Mouse (Mus musculus) forebrain, embryonic 15.5 days (tissue): ENCODE measurements around the gene Galnt10. TPM values are rescaled to one million over a fixed set of nuclear protein-coding genes. Genes with fewer than 3 reads are reported as not detected.

Source experiments
- ATAC-seq: fragments of 200-750 bp; cut with Nextera tagmentation; replicated peaks from 2 replicates; pipeline ENCODE4 v1.8.0; 2017; ENCODE audit warnings: mild to moderate bottlenecking, moderate TSS enrichment, moderate library complexity
- H3K27ac ChIP-seq: fragments of 300-500 bp; sonication (generic); replicated peaks from 2 replicates; pipeline ENCODE4 v1.5.1; 2015; ENCODE audit warnings: mild to moderate bottlenecking, inconsistent platforms
- H3K27me3 ChIP-seq: fragments of 300-500 bp; sonication (generic); 2 replicates; pipeline ENCODE4 v1.6.1; 2015; ENCODE audit warnings: inconsistent platforms
- H3K36me3 ChIP-seq: fragments of 300-500 bp; sonication (generic); 2 replicates; pipeline ENCODE4 v1.6.1; 2015; ENCODE audit warnings: mild to moderate bottlenecking, inconsistent platforms
- H3K4me1 ChIP-seq: fragments of 300-500 bp; sonication (generic); 2 replicates; pipeline ENCODE4 v1.6.1; 2015; ENCODE audit warnings: inconsistent platforms
- H3K4me2 ChIP-seq: fragments of 300-500 bp; sonication (generic); replicated peaks from 2 replicates; pipeline ENCODE4 v1.6.1; 2015; ENCODE audit warnings: mild to moderate bottlenecking, inconsistent platforms
- H3K4me3 ChIP-seq: fragments of 300-500 bp; sonication (generic); 2 replicates; pipeline ENCODE4 v1.5.1; 2015; ENCODE audit warnings: mild to moderate bottlenecking, inconsistent platforms
- H3K9ac ChIP-seq: fragments of 300-500 bp; sonication (generic); replicated peaks from 2 replicates; pipeline ENCODE4 v1.6.1; 2015; ENCODE audit warnings: mild to moderate bottlenecking, inconsistent platforms
- H3K9me3 ChIP-seq: fragments of 300-500 bp; sonication (generic); 2 replicates; pipeline ENCODE4 v1.6.1; 2016; ENCODE audit warnings: inconsistent platforms
- WGBS: fragments of 180-500 bp; shearing (Covaris S2); methylation state at CpG from one replicate; pipeline ENCODE4 v1.1.7; 2015; ENCODE audit warnings: mixed read lengths; 5-methylcytosine and 5-hydroxymethylcytosine counted together
- polyA plus RNA-seq: library from polyadenylated mRNA; unstranded; fragments of >200 nt; fragmentation: Nextera tagmentation; extraction: Ambion mirVana; gene quantifications from 2 replicates; pipeline ENCODE4 v1.2.1, GENCODE M21; 2015

The Galnt10 gene
- polyA plus RNA-seq, 1 experiment from 2014 or later, result 15.3 TPM

DNA sequence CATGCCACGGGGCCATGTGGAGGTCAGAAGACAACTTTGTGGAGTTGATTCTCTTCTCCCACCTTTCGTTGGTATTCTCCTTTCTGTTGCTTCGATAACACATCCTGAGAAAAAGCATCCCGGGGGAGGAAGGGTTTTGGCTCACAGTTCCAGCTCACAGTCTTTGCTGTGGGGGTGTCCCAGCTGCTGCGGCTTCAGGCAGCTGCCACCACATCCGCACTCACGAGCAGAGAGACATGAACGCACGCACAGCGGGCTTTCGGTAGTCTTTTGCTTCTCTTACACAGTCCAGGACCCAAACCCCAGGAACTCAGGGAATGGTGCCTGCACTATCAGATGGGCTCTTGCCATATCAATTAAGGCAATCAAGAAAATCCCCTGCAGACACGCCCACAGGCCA lies 37.9 kb downstream of the Galnt10 start:
- Histone ChIP-seq H3K4me2 (no peak overlapping the region), H3K27me3 (no peaks in the 10 kb centered on the region), H3K27ac (no peak overlapping the region), H3K4me1 (peaks cover 28% of the 10 kb centered on the region), H3K9ac (no peak overlapping the region), H3K4me3 (no peak overlapping the region), H3K9me3 (no peaks in the 10 kb centered on the region), H3K36me3 (no peaks in the 10 kb centered on the region)
- ATAC-seq, result no peak
- 72% methylated on average over 12 of the region's 12 CpGs for WGBS

DNA sequence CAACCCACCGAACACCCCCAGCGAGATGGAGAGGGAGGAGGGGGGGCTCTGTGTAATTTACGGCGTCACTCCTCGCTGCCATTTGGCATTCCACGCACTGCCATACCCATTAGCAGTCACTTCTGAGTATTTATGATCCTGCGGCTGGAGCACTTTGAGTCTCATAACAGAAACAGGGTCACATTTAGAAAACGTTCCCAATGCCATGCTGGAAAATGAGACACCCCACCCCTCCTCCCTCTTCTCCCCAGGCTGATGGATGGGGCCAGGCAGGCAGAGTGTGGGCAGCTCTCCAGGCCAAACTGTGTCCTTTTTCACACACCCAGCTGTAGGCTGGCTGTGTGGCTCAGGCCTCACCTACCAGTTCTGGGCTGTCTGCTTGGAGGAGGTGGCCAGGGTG lies 38.7 kb downstream of the Galnt10 start:
- no peak for ATAC-seq
- Histone ChIP-seq H3K9me3 (no peaks in the 10 kb centered on the region), H3K4me1 (peaks cover 28% of the 10 kb centered on the region), H3K27me3 (no peaks in the 10 kb centered on the region), H3K36me3 (no peaks in the 10 kb centered on the region), H3K4me2 (no peak overlapping the region), H3K27ac (no peak overlapping the region), H3K4me3 (no peak overlapping the region), H3K9ac (no peak overlapping the region)
- 37% methylated on average over 8 of the region's 8 CpGs for WGBS

GRCm38 (mm10) chr11:57684891-57685290 lies 39.6 kb downstream of the Galnt10 start:
- H3K4me1 ChIP-seq, result peaks cover 28% of the 10 kb centered on the region
- no peaks in the 10 kb centered on the region for H3K36me3 ChIP-seq
- H3K9me3 ChIP-seq, result no peaks in the 10 kb centered on the region
- H3K27ac ChIP-seq, result no peak overlapping the region
- no peaks in the 10 kb centered on the region for H3K27me3 ChIP-seq
- no peak overlapping the region for H3K4me3 ChIP-seq
- WGBS, result 16% methylated on average over 5 of the region's 5 CpGs
- no peak overlapping the region for H3K9ac ChIP-seq
- no peak for ATAC-seq
- H3K4me2 ChIP-seq, result no peak overlapping the region

DNA sequence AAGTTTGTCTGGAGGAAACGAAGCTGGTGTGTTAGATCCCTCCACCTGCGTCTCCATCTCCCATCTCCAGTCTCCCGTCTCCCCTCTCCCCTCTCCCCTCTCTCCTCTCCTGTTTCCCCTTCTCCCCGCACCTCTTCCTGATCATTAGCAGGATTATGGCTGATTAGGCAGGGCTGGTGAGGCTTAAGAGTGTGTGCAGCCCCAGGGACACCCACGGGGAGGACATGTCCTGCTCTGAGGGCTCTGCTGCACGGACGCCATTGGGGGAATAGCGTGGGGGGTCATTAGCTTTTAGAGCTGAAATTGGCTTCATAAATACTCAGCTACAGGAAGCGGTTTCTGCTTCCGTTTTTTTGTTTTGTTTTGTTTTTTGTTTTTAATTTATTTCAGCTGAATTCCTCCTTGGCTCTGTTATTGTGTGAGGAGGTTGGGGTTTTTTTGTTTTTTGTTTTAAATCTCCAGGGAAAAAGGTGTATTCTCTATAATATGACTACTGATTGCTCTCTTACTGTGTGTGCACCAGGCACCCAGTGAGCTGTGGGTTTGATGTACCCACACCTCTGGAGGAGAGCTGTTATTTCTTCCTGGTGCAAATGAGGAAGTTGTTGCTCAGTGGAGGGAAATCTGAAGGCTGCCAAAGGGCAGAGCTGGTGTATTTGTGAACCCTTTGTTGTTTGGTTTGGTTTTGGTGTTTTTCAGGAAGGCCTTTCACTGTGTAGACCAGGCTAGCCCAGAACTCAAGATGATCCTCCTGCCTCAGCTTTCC lies 40.6 kb downstream of the Galnt10 start:
- Histone ChIP-seq H3K4me2 (no peak overlapping the region), H3K27ac (peak overlapping the region; percentile 29; the same call in 1 of the 2 replicates)

GRCm38 (mm10) chr11:57686797-57687196 lies 41.6 kb downstream of the Galnt10 start:
- no peak overlapping the region for H3K27ac ChIP-seq
- no peak overlapping the region for H3K4me2 ChIP-seq
- H3K9me3 ChIP-seq, result no peaks in the 10 kb centered on the region
- ATAC-seq, result no peak
- no peak overlapping the region for H3K4me3 ChIP-seq
- no peaks in the 10 kb centered on the region for H3K36me3 ChIP-seq
- H3K27me3 ChIP-seq, result no peaks in the 10 kb centered on the region
- H3K4me1 ChIP-seq, result peaks cover 28% of the 10 kb centered on the region
- H3K9ac ChIP-seq, result no peak overlapping the region
- WGBS, result 79% methylated on average over 12 of the region's 12 CpGs

More for the DNA sequence above, 40.6 kb downstream of the Galnt10 start:
- WGBS, result 6% methylated on average over 10 of the region's 10 CpGs
- no peaks in the 10 kb centered on the region for H3K36me3 ChIP-seq
- H3K4me1 ChIP-seq, result peaks cover 28% of the 10 kb centered on the region
- H3K4me3 ChIP-seq, result no peak overlapping the region
- H3K9me3 ChIP-seq, result no peaks in the 10 kb centered on the region
- H3K27me3 ChIP-seq, result no peaks in the 10 kb centered on the region
- H3K9ac ChIP-seq, result no peak overlapping the region
- no peak for ATAC-seq

DNA sequence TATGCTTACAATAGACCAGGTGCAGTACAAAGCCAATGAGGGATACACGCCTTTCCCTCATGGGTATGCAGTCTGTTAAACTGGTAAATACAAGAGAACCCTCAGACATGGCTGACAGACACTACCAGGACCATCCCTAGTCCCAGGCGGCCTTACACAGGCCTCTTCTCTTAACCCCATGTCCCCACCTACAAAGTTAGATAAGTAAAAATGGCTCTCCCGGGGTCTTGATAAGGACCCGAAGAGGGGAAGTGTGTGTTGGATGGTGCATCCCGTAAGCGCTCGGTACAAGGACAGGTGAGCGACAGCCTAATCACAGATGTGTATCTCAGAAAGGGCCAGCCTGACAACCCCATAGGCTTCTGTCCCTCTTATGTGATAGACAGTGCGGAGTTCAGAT lies 42.0 kb downstream of the Galnt10 start:
- H3K4me3 ChIP-seq, result no peak overlapping the region
- H3K4me1 ChIP-seq, result peaks cover 28% of the 10 kb centered on the region
- H3K36me3 ChIP-seq, result no peaks in the 10 kb centered on the region
- no peak overlapping the region for H3K9ac ChIP-seq
- no peak overlapping the region for H3K4me2 ChIP-seq
- 92% methylated on average over 9 of the region's 9 CpGs for WGBS
- no peak overlapping the region for H3K27ac ChIP-seq
- ATAC-seq, result no peak
- no peaks in the 10 kb centered on the region for H3K9me3 ChIP-seq
- H3K27me3 ChIP-seq, result no peaks in the 10 kb centered on the region

GRCm38 (mm10) chr11:57688179-57688929 lies 43.1 kb downstream of the Galnt10 start:
- 92% methylated on average over 14 of the region's 14 CpGs for WGBS
- H3K36me3 ChIP-seq, result no peaks in the 10 kb centered on the region
- no peak overlapping the region for H3K4me2 ChIP-seq
- H3K9ac ChIP-seq, result no peak overlapping the region
- H3K9me3 ChIP-seq, result no peaks in the 10 kb centered on the region
- no peak overlapping the region for H3K4me3 ChIP-seq
- ATAC-seq, result no peak
- H3K27me3 ChIP-seq, result no peaks in the 10 kb centered on the region
- H3K27ac ChIP-seq, result no peak overlapping the region
- H3K4me1 ChIP-seq, result peaks cover 30% of the 10 kb centered on the region

DNA sequence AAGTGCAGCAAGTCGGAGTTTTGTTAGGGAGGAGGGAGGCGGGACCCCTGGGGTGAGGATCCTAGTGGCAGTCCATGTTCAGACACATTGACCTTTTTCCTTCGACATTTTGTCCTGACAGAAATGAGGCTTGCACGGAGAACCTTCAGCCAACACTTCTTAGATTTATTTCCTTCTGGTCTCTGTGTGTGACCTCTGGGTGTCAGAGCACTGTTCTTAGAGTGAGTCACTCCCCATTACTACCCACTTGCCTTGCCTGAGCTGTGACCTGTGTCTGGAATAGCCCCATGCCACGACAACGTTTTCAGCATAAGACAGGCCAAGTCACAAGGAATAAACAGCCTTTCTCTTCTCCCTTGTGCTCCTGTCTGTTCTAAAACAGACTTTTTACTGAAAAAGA lies 44.6 kb downstream of the Galnt10 start:
- Histone ChIP-seq H3K4me3 (no peak overlapping the region), H3K27me3 (no peaks in the 10 kb centered on the region), H3K4me1 (peaks cover 15% of the 10 kb centered on the region), H3K9ac (no peak overlapping the region), H3K4me2 (no peak overlapping the region), H3K9me3 (no peaks in the 10 kb centered on the region), H3K36me3 (no peaks in the 10 kb centered on the region), H3K27ac (no peak overlapping the region)
- 76% methylated on average over 6 of the region's 6 CpGs for WGBS
- ATAC-seq, result no peak

DNA sequence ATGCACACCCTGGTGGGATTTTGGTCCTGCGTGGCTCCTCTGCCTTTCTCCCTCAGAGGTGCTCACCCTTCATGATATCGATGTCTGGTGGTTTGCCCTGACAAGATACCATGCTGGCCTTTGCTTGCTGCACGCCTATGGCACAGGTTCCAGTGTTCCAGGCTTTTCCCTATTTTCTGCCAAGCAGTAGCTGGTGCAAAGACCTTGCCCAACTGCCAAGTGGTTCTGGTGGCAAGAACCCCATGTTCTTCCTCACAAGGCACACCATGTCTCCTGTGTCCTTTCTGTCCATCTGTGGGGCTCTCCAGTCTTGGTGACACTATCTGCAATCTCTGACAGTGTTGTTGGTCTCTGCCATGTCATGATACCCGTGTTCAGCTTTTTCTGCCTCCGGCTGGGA lies 45.6 kb downstream of the Galnt10 start:
- WGBS, result 89% methylated on average over 5 of the region's 5 CpGs

DNA sequence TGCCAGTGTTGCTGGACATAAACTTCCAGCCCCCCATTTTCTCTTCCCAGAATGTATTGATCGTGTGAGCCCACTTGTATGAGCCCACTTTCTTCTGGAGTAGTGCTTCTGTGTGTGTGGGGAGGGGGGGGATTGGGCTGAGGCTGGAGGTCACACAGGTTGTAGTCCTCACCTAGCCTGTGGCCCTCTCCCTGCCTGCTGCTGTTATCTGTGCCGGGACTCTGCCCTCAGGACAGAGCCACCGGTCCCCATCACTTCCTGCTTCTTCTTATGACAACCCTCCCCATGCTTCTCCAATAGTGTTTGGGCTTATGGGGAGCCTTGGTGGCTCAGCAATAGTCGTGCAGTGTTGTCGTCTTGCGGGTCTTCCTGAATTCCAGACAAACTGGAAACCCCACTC lies 46.7 kb downstream of the Galnt10 start:
- Histone ChIP-seq H3K4me1 (peaks cover 18% of the 10 kb centered on the region), H3K36me3 (no peaks in the 10 kb centered on the region), H3K27me3 (no peaks in the 10 kb centered on the region), H3K4me3 (no peak overlapping the region), H3K9ac (no peak overlapping the region), H3K9me3 (no peaks in the 10 kb centered on the region), H3K4me2 (no peak overlapping the region), H3K27ac (no peak overlapping the region)
- no peak for ATAC-seq
- WGBS, result 82% methylated on average over 6 of the region's 6 CpGs

More for the DNA sequence above, 45.6 kb downstream of the Galnt10 start:
- Histone ChIP-seq H3K4me1 (peaks cover 7% of the 10 kb centered on the region), H3K27me3 (no peaks in the 10 kb centered on the region), H3K4me3 (no peak overlapping the region), H3K4me2 (no peak overlapping the region), H3K9ac (no peak overlapping the region), H3K27ac (no peak overlapping the region), H3K9me3 (no peaks in the 10 kb centered on the region), H3K36me3 (no peaks in the 10 kb centered on the region)
- ATAC-seq, result no peak

DNA sequence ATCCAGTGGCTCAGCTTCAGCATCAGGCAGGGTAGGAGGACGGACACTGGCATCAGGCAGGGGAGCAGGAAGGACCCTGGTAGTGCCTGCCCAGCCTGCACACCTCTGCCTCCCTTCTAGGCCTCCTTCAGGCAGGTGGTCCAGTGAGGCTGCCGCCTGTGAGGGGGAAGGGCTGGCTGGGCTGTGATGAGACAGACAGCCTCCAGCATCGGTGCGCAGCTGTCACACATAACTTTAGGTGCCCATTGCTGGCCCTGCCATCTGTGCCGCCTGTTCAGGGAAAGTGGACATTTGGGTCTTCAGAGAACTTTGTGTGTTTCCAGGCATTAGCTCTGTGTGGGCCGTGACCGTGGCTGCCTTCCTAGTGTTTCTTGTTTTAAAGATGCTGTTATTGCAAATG lies 47.5 kb downstream of the Galnt10 start:
- no peaks in the 10 kb centered on the region for H3K36me3 ChIP-seq
- H3K4me3 ChIP-seq, result no peak overlapping the region
- WGBS, result 73% methylated on average over 7 of the region's 7 CpGs
- no peaks in the 10 kb centered on the region for H3K27me3 ChIP-seq
- no peak for ATAC-seq
- H3K4me1 ChIP-seq, result peaks cover 24% of the 10 kb centered on the region
- no peak overlapping the region for H3K9ac ChIP-seq
- no peaks in the 10 kb centered on the region for H3K9me3 ChIP-seq
- no peak overlapping the region for H3K4me2 ChIP-seq
- H3K27ac ChIP-seq, result no peak overlapping the region

DNA sequence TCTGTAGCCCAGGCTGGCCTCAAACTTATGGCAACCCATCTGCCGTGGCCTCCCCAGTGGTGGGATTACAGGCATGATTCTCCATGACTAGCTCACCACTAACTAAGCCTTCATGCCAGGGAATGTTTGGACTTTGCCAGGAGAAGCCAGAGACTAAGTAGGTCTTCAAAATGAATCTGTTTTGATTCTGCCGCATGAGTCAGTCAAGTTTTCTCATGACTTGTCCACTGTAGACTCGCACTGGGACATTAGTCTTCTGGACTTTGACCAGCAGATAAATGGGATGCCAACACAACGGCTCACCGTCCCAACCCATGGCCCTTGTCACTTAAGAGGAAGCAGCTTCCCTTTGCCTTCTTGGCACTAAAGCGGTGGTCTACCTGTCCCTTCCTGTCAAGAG lies 49.2 kb downstream of the Galnt10 start:
- no peak overlapping the region for H3K27ac ChIP-seq
- H3K27me3 ChIP-seq, result no peaks in the 10 kb centered on the region
- H3K9me3 ChIP-seq, result no peaks in the 10 kb centered on the region
- WGBS, result 97% methylated on average over 6 of the region's 6 CpGs
- H3K36me3 ChIP-seq, result no peaks in the 10 kb centered on the region
- ATAC-seq, result no peak
- no peak overlapping the region for H3K4me3 ChIP-seq
- H3K4me1 ChIP-seq, result peaks cover 25% of the 10 kb centered on the region
- H3K9ac ChIP-seq, result no peak overlapping the region
- no peak overlapping the region for H3K4me2 ChIP-seq
